In genomic region chr15:62215616-62216398, GRCm38 (mm10) we compare ENCODE assay signal across 16 mouse cellular contexts.
DNase-seq lines count a peak whose midpoint lies in the region; ATAC-seq and TF ChIP-seq lines count a peak whose summit lies in the region.
"Had no signal": no experiment of that assay in that cellular context is flagged by ENCODE, and none has a peak within 500 bp of the region (broad histone marks: within the 10 kb centered on the region; RNA-seq: fewer than 3 reads in every experiment).

No protein-coding gene starts in this region.

- WGBS in midbrain, embryonic 14.5 days: 44% methylated on average over 8 of the region's 8 CpGs
- 50% methylated on average over 8 of the region's 8 CpGs for WGBS in midbrain, embryonic 13.5 days
- WGBS in liver, postnatal 0 days (ENCODE audit: insufficient replicate concordance): 47% methylated on average over 8 of the region's 8 CpGs

- H3K27me3 ChIP-seq in midbrain, embryonic 14.5 days (ENCODE audit: control insufficient read depth, insufficient read depth, low read length): no peaks in the 10 kb centered on the region
- no peaks in the 10 kb centered on the region for H3K27me3 ChIP-seq in midbrain, embryonic 13.5 days
- no peaks in the 10 kb centered on the region for H3K27me3 ChIP-seq in liver, postnatal 0 days (ENCODE audit: insufficient read depth, low read length)
- H3K27me3 ChIP-seq: embryonic facial prominence, embryonic 15.5 days; limb, embryonic 15.5 days had no signal

- no peaks in the 10 kb centered on the region for H3K36me3 ChIP-seq in midbrain, embryonic 14.5 days (ENCODE audit: control insufficient read depth, insufficient read depth, low read length)
- H3K36me3 ChIP-seq in midbrain, embryonic 13.5 days: no peaks in the 10 kb centered on the region
- no peaks in the 10 kb centered on the region for H3K36me3 ChIP-seq in liver, postnatal 0 days (replicated peaks; ENCODE audit: insufficient read depth, low read length)
- H3K36me3 ChIP-seq: embryonic facial prominence, embryonic 15.5 days; hindbrain, embryonic 10.5 days; limb, embryonic 15.5 days had no signal

- H3K9me3 ChIP-seq in midbrain, embryonic 14.5 days (ENCODE audit: control insufficient read depth, low read length): no peaks in the 10 kb centered on the region
- no peaks in the 10 kb centered on the region for H3K9me3 ChIP-seq in midbrain, embryonic 13.5 days
- H3K9me3 ChIP-seq in liver, postnatal 0 days (ENCODE audit: low read length): no peaks in the 10 kb centered on the region
- H3K9me3 ChIP-seq: embryonic facial prominence, embryonic 15.5 days; hindbrain, embryonic 10.5 days; limb, embryonic 15.5 days had no signal

- no peak overlapping the region for H3K27ac ChIP-seq in midbrain, embryonic 14.5 days (replicated peaks; ENCODE audit: low read depth, low read length)
- no peak overlapping the region for H3K27ac ChIP-seq in midbrain, embryonic 13.5 days
- H3K27ac ChIP-seq in liver, postnatal 0 days (ENCODE audit: low read depth): peak overlapping the region; percentile 39
- H3K27ac ChIP-seq: embryonic facial prominence, embryonic 15.5 days; hindbrain, embryonic 10.5 days; limb, embryonic 15.5 days had no signal

- peak; percentile 90 for TF ChIP-seq EP300 in liver, postnatal 0 days (IDR thresholded peaks at IDR 0.05; ENCODE audit: low read depth)

- no peaks in the 10 kb centered on the region for H3K4me1 ChIP-seq in midbrain, embryonic 14.5 days (ENCODE audit: control insufficient read depth, insufficient read depth, low read length)
- 0 out of 2 replicates have a peak, but pooled peaks cover 9% of the 10 kb centered on the region for H3K4me1 ChIP-seq in midbrain, embryonic 13.5 days (replicated peaks)
- H3K4me1 ChIP-seq in liver, postnatal 0 days (ENCODE audit: insufficient read depth): peaks cover 18% of the 10 kb centered on the region
- H3K4me1 ChIP-seq: embryonic facial prominence, embryonic 15.5 days; limb, embryonic 15.5 days had no signal

- no peak overlapping the region for H3K9ac ChIP-seq in midbrain, embryonic 14.5 days (replicated peaks; ENCODE audit: low read length)
- no peak overlapping the region for H3K9ac ChIP-seq in midbrain, embryonic 13.5 days (replicated peaks)
- H3K9ac ChIP-seq in liver, postnatal 0 days (replicated peaks): no peak overlapping the region
- H3K9ac ChIP-seq: embryonic facial prominence, embryonic 15.5 days; limb, embryonic 15.5 days had no signal

- H3K4me3 ChIP-seq in midbrain, embryonic 14.5 days (replicated peaks; ENCODE audit: low read depth, low read length): no peak overlapping the region
- no peak overlapping the region for H3K4me3 ChIP-seq in midbrain, embryonic 13.5 days (replicated peaks)
- no peak overlapping the region for H3K4me3 ChIP-seq in liver, postnatal 0 days (ENCODE audit: low read depth, low read length)
- H3K4me3 ChIP-seq: embryonic facial prominence, embryonic 15.5 days; hindbrain, embryonic 10.5 days; limb, embryonic 15.5 days had no signal

- no peak for ATAC-seq in midbrain, embryonic 14.5 days (ENCODE audit: low FRiP score, low TSS enrichment)
- no peak for ATAC-seq in midbrain, embryonic 13.5 days
- ATAC-seq in liver, postnatal 0 days: peak; percentile 21; the same call in 1 of the 2 replicates

- no peak overlapping the region for H3K4me2 ChIP-seq in midbrain, embryonic 14.5 days (ENCODE audit: low read length)
- no peak overlapping the region for H3K4me2 ChIP-seq in midbrain, embryonic 13.5 days (replicated peaks)
- no peak overlapping the region for H3K4me2 ChIP-seq in liver, postnatal 0 days (ENCODE audit: low read depth, low read length)
- H3K4me2 ChIP-seq: embryonic facial prominence, embryonic 15.5 days; limb, embryonic 15.5 days had no signal

- DNase-seq in midbrain, embryonic 14.5 days: peak; percentile 34
- peak; percentile 12 for DNase-seq in brain, adult 2 months (ENCODE audit: low read depth, low spot score)
- DNase-seq in liver: peak; percentile 59
- DNase-seq in liver, postnatal 0 days: peak; percentile 18
- no peak for DNase-seq in adrenal gland, adult 18-20 months (ENCODE audit: low spot score in 2 of 2)
- no peak for DNase-seq in right cerebral cortex, adult 18-20 months
- no peak for DNase-seq in cerebellum, adult 11 months
- DNase-seq: cerebellum, postnatal 25 days; kidney, adult 11 months; kidney, postnatal 10 days; layer of hippocampus, postnatal 36 days; thymus, adult 2 months had no signal

- TF ChIP-seq CTCF in liver, postnatal 0 days (IDR thresholded peaks at IDR 0.05; ENCODE audit: low read depth): no peak

Comparison
In these comparisons a context has a peak if more than half of its experiments do, and no peak if none do; other contexts are left out.
1. DNase-seq: peak in midbrain, embryonic 14.5 days (single experiment), brain, adult 2 months (single experiment), liver (single experiment) and liver, postnatal 0 days (single experiment); none in adrenal gland, adult 18-20 months (0 of 2), right cerebral cortex, adult 18-20 months (single experiment) and cerebellum, adult 11 months (single experiment).